Mouse (Mus musculus) lung, postnatal 0 days (tissue): ENCODE measurements at regions not wholly inside any gene's neighbourhood (a gene's known extent, or its start where the extent isn't known, plus 50 kb on each side); places are given as distances from the start of the nearest gene placed in this dataset.

Experiments used
- CTCF ChIP-seq: IDR thresholded peaks from 2 replicates; pipeline ENCODE4 v1.5.1; 2016; ENCODE audit warnings: antibody characterized with exemption, mild to moderate bottlenecking
- EP300 ChIP-seq: IDR thresholded peaks from 2 replicates; pipeline ENCODE4 v1.6.1; 2016; ENCODE audit warnings: antibody characterized with exemption, mild to moderate bottlenecking, control low read depth

GRCm38 (mm10) chr1:166738029-166738428, 56.4 kb upstream of the Fmo9 start:
- TF ChIP-seq CTCF (peak; percentile 75), EP300 (no peak)
